Mouse (Mus musculus) heart, embryonic 10.5 days (tissue): ENCODE measurements at regions not wholly inside any gene's neighbourhood (a gene's known extent, or its start where the extent isn't known, plus 50 kb on each side); places are given as distances from the start of the nearest gene placed in this dataset.
"Not testable (repeated sequence)": the region's sequence is repeated elsewhere in the genome, so short reads cannot be mapped to it uniquely, and the experiment has no call there.

ENCODE experiments used
- DNase-seq: peaks from one replicate; pipeline ENCODE4 v3.0.0-alpha.2; 2017; ENCODE audit warnings: low spot score
- H3K27ac ChIP-seq: fragments of 300-500 bp; sonication (generic); 2 replicates; pipeline ENCODE4 v1.5.1; 2016; ENCODE audit warnings: mild to moderate bottlenecking
- H3K27me3 ChIP-seq: fragments of 300-500 bp; sonication (generic); 2 replicates; pipeline ENCODE4 v1.6.1; 2016; ENCODE audit warnings: mild to moderate bottlenecking; ENCODE audit not compliant: poor library complexity, insufficient read depth, severe bottlenecking
- H3K36me3 ChIP-seq: fragments of 300-500 bp; sonication (generic); 2 replicates; pipeline ENCODE4 v1.6.1; 2016; ENCODE audit warnings: mild to moderate bottlenecking, moderate library complexity
- H3K4me1 ChIP-seq: fragments of 300-500 bp; sonication (generic); 2 replicates; pipeline ENCODE4 v1.6.1; 2016; ENCODE audit warnings: mild to moderate bottlenecking
- H3K4me3 ChIP-seq: fragments of 300-500 bp; sonication (generic); 2 replicates; pipeline ENCODE4 v1.5.1; 2016; ENCODE audit warnings: mild to moderate bottlenecking, moderate library complexity
- H3K9me3 ChIP-seq: fragments of 300-500 bp; sonication (generic); 2 replicates; pipeline ENCODE4 v1.6.1; 2016; ENCODE audit warnings: mild to moderate bottlenecking, moderate library complexity
- WGBS: fragments of 180-500 bp; shearing (Covaris S2); methylation state at CpG from one replicate; pipeline ENCODE4 v1.1.7; 2016; 5-methylcytosine and 5-hydroxymethylcytosine counted together

GRCm38 (mm10) chr16:76456300-76456599, 82.6 kb upstream of the Nrip1 start:
- WGBS, result 53% methylated on average over 2 of the region's 2 CpGs
- H3K27ac ChIP-seq, DNase-seq, H3K4me3 ChIP-seq, H3K36me3 ChIP-seq, H3K9me3 ChIP-seq, H3K27me3 ChIP-seq: not testable (repeated sequence)
- peaks cover 12% of the 10 kb centered on the region for H3K4me1 ChIP-seq

- peak; percentile 78 for DNase-seq
- no peak overlapping the region for H3K27ac ChIP-seq
- no peak overlapping the region for H3K4me3 ChIP-seq
- peaks cover 4% of the 10 kb centered on the region; the same call in 1 of the 2 replicates for H3K9me3 ChIP-seq
- H3K4me1 ChIP-seq, result peaks cover 12% of the 10 kb centered on the region
- H3K36me3 ChIP-seq, result no peaks in the 10 kb centered on the region
- H3K27me3 ChIP-seq, result no peaks in the 10 kb centered on the region
- 44% methylated on average over 9 of the region's 9 CpGs for WGBS
These were observed 82.1 kb upstream of the Nrip1 start for GRCm38 (mm10) chr16:76455499-76456299.

GRCm38 (mm10) chr16:76454741-76455465, 81.3 kb upstream of the Nrip1 start:
- DNase-seq, result no peak
- no peaks in the 10 kb centered on the region for H3K27me3 ChIP-seq
- no peak overlapping the region for H3K27ac ChIP-seq
- peaks cover 4% of the 10 kb centered on the region; the same call in 1 of the 2 replicates for H3K9me3 ChIP-seq
- no peaks in the 10 kb centered on the region for H3K36me3 ChIP-seq
- WGBS, result 83% methylated on average over 17 of the region's 17 CpGs
- peaks cover 12% of the 10 kb centered on the region for H3K4me1 ChIP-seq
- no peak overlapping the region for H3K4me3 ChIP-seq

GRCm38 (mm10) chr16:76453457-76454200, 80.0 kb upstream of the Nrip1 start:
- Histone ChIP-seq H3K36me3 (no peaks in the 10 kb centered on the region), H3K27ac (0 out of 2 replicates have a peak overlapping the region, but pooled peaks have one; percentile 29), H3K27me3 (no peaks in the 10 kb centered on the region), H3K4me3 (no peak overlapping the region), H3K4me1 (peaks cover 12% of the 10 kb centered on the region), H3K9me3 (peaks cover 4% of the 10 kb centered on the region; the same call in 1 of the 2 replicates)
- WGBS, result 54% methylated on average over 11 of the region's 11 CpGs
- DNase-seq, result no peak

- Histone ChIP-seq H3K27ac (no peak overlapping the region), H3K4me1 (peaks cover 5% of the 10 kb centered on the region), H3K4me3 (no peak overlapping the region), H3K9me3 (peaks cover 4% of the 10 kb centered on the region; the same call in 1 of the 2 replicates), H3K27me3 (no peaks in the 10 kb centered on the region), H3K36me3 (no peaks in the 10 kb centered on the region)
- WGBS, result 15% methylated on average over 3 of the region's 3 CpGs
- DNase-seq, result no peak
These were observed 75.1 kb upstream of the Nrip1 start for GRCm38 (mm10) chr16:76448773-76449172.

- Histone ChIP-seq H3K27me3 (no peaks in the 10 kb centered on the region), H3K4me3 (no peak overlapping the region), H3K36me3 (no peaks in the 10 kb centered on the region), H3K27ac (no peak overlapping the region), H3K4me1 (no peaks in the 10 kb centered on the region), H3K9me3 (peaks cover 4% of the 10 kb centered on the region; the same call in 1 of the 2 replicates)
- DNase-seq, result no peak
- WGBS, result 67% methylated on average over 3 of the region's 3 CpGs
These were observed 73.4 kb upstream of the Nrip1 start for GRCm38 (mm10) chr16:76447033-76447432.

GRCm38 (mm10) chr16:76444668-76445067, 71.0 kb upstream of the Nrip1 start:
- H3K4me1 ChIP-seq, result no peaks in the 10 kb centered on the region
- 49% methylated on average over 3 of the region's 3 CpGs for WGBS
- no peaks in the 10 kb centered on the region for H3K27me3 ChIP-seq
- H3K36me3 ChIP-seq, result no peaks in the 10 kb centered on the region
- H3K4me3 ChIP-seq, result no peak overlapping the region
- no peaks in the 10 kb centered on the region for H3K9me3 ChIP-seq
- no peak for DNase-seq
- H3K27ac ChIP-seq, result no peak overlapping the region

GRCm38 (mm10) chr16:76442635-76443034, 69.0 kb upstream of the Nrip1 start:
- H3K27ac ChIP-seq, result no peak overlapping the region
- H3K36me3 ChIP-seq, result no peaks in the 10 kb centered on the region
- DNase-seq, result no peak
- H3K9me3 ChIP-seq, result no peaks in the 10 kb centered on the region
- no peaks in the 10 kb centered on the region for H3K4me1 ChIP-seq
- no peak overlapping the region for H3K4me3 ChIP-seq
- 87% methylated on average over 2 of the region's 2 CpGs for WGBS
- H3K27me3 ChIP-seq, result no peaks in the 10 kb centered on the region

- Histone ChIP-seq H3K27me3 (no peaks in the 10 kb centered on the region), H3K4me1 (no peaks in the 10 kb centered on the region), H3K36me3 (no peaks in the 10 kb centered on the region), H3K27ac (no peak overlapping the region), H3K4me3 (no peak overlapping the region), H3K9me3 (no peaks in the 10 kb centered on the region)
- DNase-seq, result no peak
- WGBS, result 55% methylated on average over 5 of the region's 5 CpGs
These were observed 68.3 kb upstream of the Nrip1 start for GRCm38 (mm10) chr16:76441803-76442448.

- H3K27ac ChIP-seq, result no peak overlapping the region
- WGBS, result 71% methylated on average over 3 of the region's 3 CpGs
- no peaks in the 10 kb centered on the region for H3K4me1 ChIP-seq
- no peaks in the 10 kb centered on the region for H3K27me3 ChIP-seq
- H3K9me3 ChIP-seq, result no peaks in the 10 kb centered on the region
- DNase-seq, result no peak
- H3K36me3 ChIP-seq, result no peaks in the 10 kb centered on the region
- H3K4me3 ChIP-seq, result no peak overlapping the region
These were observed 64.7 kb upstream of the Nrip1 start for GRCm38 (mm10) chr16:76438093-76438883.

GRCm38 (mm10) chr16:76436290-76436689, 62.7 kb upstream of the Nrip1 start:
- 90% methylated on average over 6 of the region's 6 CpGs for WGBS
- Histone ChIP-seq H3K36me3 (no peaks in the 10 kb centered on the region), H3K9me3 (no peaks in the 10 kb centered on the region), H3K27me3 (no peaks in the 10 kb centered on the region), H3K4me3 (no peak overlapping the region), H3K4me1 (no peaks in the 10 kb centered on the region), H3K27ac (no peak overlapping the region)
- DNase-seq, result no peak
